Mouse (Mus musculus): ENCODE data around the gene Vamp9. TPM values are rescaled to one million over a fixed set of nuclear protein-coding genes. Genes with fewer than 3 reads are reported as not detected.

Vamp9 gene
- polyA plus RNA-seq, 2 experiments from 2014 or later: 0.50 TPM; not detected in 1

Other genes starting within 250 kb of the Vamp9 start
- gene Rasgef1b, start 177.2 kb upstream of the Vamp9 start, polyA plus RNA-seq (2017; shearing (Covaris generic)): 1 to 10 TPM; 1.5 to 4.1 TPM
- gene Hnrnpd, start 72.7 kb downstream of the Vamp9 start, polyA plus RNA-seq (2017; shearing (Covaris generic)): 10 to 100 TPM; 28.6 to 54.5 TPM
- not detected for gene 4930524J08Rik, start 72.8 kb downstream of the Vamp9 start, polyA plus RNA-seq (2017; shearing (Covaris generic))
- 100 to 1,000 TPM; 120 to 126 TPM for gene Hnrnpdl, start 133.4 kb downstream of the Vamp9 start, polyA plus RNA-seq (2017; shearing (Covaris generic))
- 10 to 100 TPM; 30.4 to 31.8 TPM for gene Enoph1, start 133.7 kb downstream of the Vamp9 start, polyA plus RNA-seq (2017; shearing (Covaris generic))